Mouse (Mus musculus) bone marrow, adult 2 months (tissue): ENCODE measurements at regions not wholly inside any gene's neighbourhood (a gene's known extent, or its start where the extent isn't known, plus 50 kb on each side); places are given as distances from the start of the nearest gene placed in this dataset.

Source experiments
- CTCF ChIP-seq: fragments of 200-500 bp; IDR thresholded peaks from 2 replicates; pipeline ENCODE4 v1.5.1; 2011; ENCODE audit warnings: low read length, control low read depth; ENCODE audit not compliant: control insufficient read depth, insufficient read depth
- POLR2A ChIP-seq: fragments of 200-500 bp; IDR thresholded peaks from 2 replicates; pipeline ENCODE4 v1.6.1; 2011; ENCODE audit warnings: low read depth, mild to moderate bottlenecking, control low read depth, low read length, borderline replicate concordance; ENCODE audit not compliant: control insufficient read depth

DNA sequence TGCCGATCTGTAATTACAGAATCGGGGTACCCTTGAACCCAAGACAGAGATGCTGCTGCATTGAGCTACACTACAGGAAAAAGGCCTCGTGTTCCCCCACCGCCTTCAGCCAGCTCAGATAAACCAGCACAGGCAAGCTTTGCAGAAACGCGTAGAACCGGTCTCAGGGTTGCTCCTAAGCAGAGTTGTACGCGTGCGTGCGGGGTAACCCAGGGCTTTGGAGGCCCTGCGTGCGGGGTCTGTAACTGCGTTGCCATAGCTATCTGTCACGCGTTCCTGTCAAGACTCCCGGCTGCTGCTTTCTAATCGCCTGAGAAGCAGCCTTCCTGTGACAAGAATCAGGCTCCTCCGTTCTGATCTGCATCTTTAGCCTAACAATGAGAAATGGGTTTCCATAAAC is 69.6 kb upstream of the Hnrnpa3 start:
- no peak for TF ChIP-seq POLR2A
- no peak for TF ChIP-seq CTCF
